Mouse (Mus musculus) heart, embryonic 16.5 days (tissue): ENCODE results near the gene Olfr1150-ps1. TPM values are rescaled to one million over a fixed set of nuclear protein-coding genes. Genes with fewer than 3 reads are reported as not detected.

ENCODE experiments used
- ATAC-seq: fragments of 200-750 bp; cut with Nextera tagmentation; replicated peaks from 2 replicates; pipeline ENCODE4 v1.8.0; 2017; ENCODE audit warnings: moderate number of reproducible peaks; ENCODE audit not compliant: insufficient read depth, low FRiP score; ENCODE audit errors: extremely low read depth
- H3K27ac ChIP-seq: fragments of 300-500 bp; sonication (generic); 2 replicates; pipeline ENCODE4 v1.5.1; 2014; ENCODE audit warnings: mild to moderate bottlenecking, low read length, control low read depth, moderate library complexity
- H3K27me3 ChIP-seq: fragments of 300-500 bp; sonication (generic); 2 replicates; pipeline ENCODE4 v1.6.1; 2014; ENCODE audit warnings: low read length, mixed read lengths; ENCODE audit not compliant: control insufficient read depth, insufficient read depth
- H3K36me3 ChIP-seq: fragments of 300-500 bp; sonication (generic); 2 replicates; pipeline ENCODE4 v1.6.1; 2014; ENCODE audit not compliant: control insufficient read depth, insufficient read depth
- H3K4me1 ChIP-seq: fragments of 300-500 bp; sonication (generic); 2 replicates; pipeline ENCODE4 v1.6.1; 2014; ENCODE audit warnings: low read length, mixed read lengths; ENCODE audit not compliant: control insufficient read depth, insufficient read depth
- H3K4me2 ChIP-seq: fragments of 300-500 bp; sonication (generic); 2 replicates; pipeline ENCODE4 v1.6.1; 2014; ENCODE audit warnings: low read depth, mild to moderate bottlenecking, control low read depth, low read length
- H3K4me3 ChIP-seq: fragments of 300-500 bp; sonication (generic); 2 replicates; pipeline ENCODE4 v1.5.1; 2014; ENCODE audit warnings: mild to moderate bottlenecking, control low read depth, low read length
- H3K9ac ChIP-seq: fragments of 300-500 bp; sonication (generic); 2 replicates; pipeline ENCODE4 v1.6.1; 2014; ENCODE audit warnings: low read length, control low read depth
- H3K9me3 ChIP-seq: fragments of 300-500 bp; sonication (generic); replicated peaks from 2 replicates; pipeline ENCODE4 v1.6.1; 2016; ENCODE audit warnings: low read length; ENCODE audit not compliant: control insufficient read depth
- WGBS: fragments of 180-500 bp; shearing (Covaris S2); extraction: QIAGEN DNeasy Blood & Tissue Kit; methylation state at CpG from one replicate; pipeline ENCODE4 v1.1.7; 2014; 5-methylcytosine and 5-hydroxymethylcytosine counted together
- polyA plus RNA-seq: library from polyadenylated mRNA; unstranded; fragments of >200 nt; fragmentation: Nextera tagmentation; extraction: Ambion mirVana; gene quantifications from 2 replicates; pipeline ENCODE4 v1.2.1, GENCODE M21; 2015

Gene Olfr1150-ps1
- polyA plus RNA-seq: not detected in 2 replicates

GRCm38 (mm10) chr2:87843693-87844092 is at the start of gene Olfr1150-ps1:
Gene Olfr1150-ps1, plus strand, starts transcription at chr2:87843993.
- Histone ChIP-seq H3K4me1 (no peaks in the 10 kb centered on the region), H3K27me3 (no peaks in the 10 kb centered on the region), H3K4me3 (no peak within 1 kb of the TSS), H3K9ac (no peak within 1 kb of the TSS), H3K4me2 (no peak within 1 kb of the TSS), H3K9me3 (no peaks in the 10 kb centered on the region), H3K36me3 (no peaks in the 10 kb centered on the region), H3K27ac (no peak within 1 kb of the TSS)
- WGBS: 59% methylated on average over 1 of the region's 1 CpGs
- no peak for ATAC-seq

DNA sequence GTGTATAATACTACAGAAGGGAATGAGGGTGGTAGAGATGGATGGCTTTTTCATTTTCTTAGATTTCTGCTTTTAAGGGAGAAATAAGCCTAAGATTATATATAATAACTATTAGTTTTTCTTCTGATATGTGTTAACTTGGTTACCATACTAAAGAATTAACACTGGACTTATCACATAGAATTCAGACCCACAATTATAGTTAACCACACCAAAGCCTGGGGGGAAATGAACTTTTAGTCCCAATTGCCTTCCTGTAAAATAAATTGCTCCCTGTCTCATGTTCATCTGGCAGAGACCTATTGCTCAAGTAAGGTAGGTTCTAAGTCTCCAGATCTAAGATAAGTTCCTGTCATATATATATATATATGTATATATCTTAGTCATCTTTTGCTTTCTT is 43.5 kb upstream of the Olfr1150-ps1 start, which contains the start of gene Olfr1143:
Gene Olfr1143, plus strand, starts transcription at position 301 of the 400 bp plus-strand sequence.
- Histone ChIP-seq H3K9me3 (no peaks in the 10 kb centered on the region), H3K36me3 (no peaks in the 10 kb centered on the region), H3K27ac (no peak within 1 kb of the TSS), H3K9ac (no peak within 1 kb of the TSS), H3K27me3 (no peaks in the 10 kb centered on the region), H3K4me1 (no peaks in the 10 kb centered on the region), H3K4me2 (no peak within 1 kb of the TSS), H3K4me3 (no peak within 1 kb of the TSS)
- ATAC-seq: no peak

- H3K27me3 ChIP-seq: no peaks in the 10 kb centered on the region
- no peak within 1 kb of the TSS for H3K27ac ChIP-seq
- no peak within 1 kb of the TSS for H3K4me2 ChIP-seq
- H3K9ac ChIP-seq: no peak within 1 kb of the TSS
- no peaks in the 10 kb centered on the region for H3K9me3 ChIP-seq
- ATAC-seq: no peak
- H3K4me1 ChIP-seq: no peaks in the 10 kb centered on the region
- 63% methylated on average over 1 of the region's 1 CpGs for WGBS
- no peak within 1 kb of the TSS for H3K4me3 ChIP-seq
- H3K36me3 ChIP-seq: no peaks in the 10 kb centered on the region
Observed at GRCm38 (mm10) chr2:87809522-87809921, 34.3 kb upstream of the Olfr1150-ps1 start, which contains the start of gene Olfr1145. Gene Olfr1145, plus strand, starts transcription at chr2:87809822.

GRCm38 (mm10) chr2:87830233-87830632 is 13.6 kb upstream of the Olfr1150-ps1 start, which contains the start of gene Olfr1148:
Gene Olfr1148, plus strand, starts transcription at chr2:87830533.
- no peak within 1 kb of the TSS for H3K4me2 ChIP-seq
- ATAC-seq: no peak
- no peak within 1 kb of the TSS for H3K4me3 ChIP-seq
- H3K27me3 ChIP-seq: no peaks in the 10 kb centered on the region
- no peak within 1 kb of the TSS for H3K27ac ChIP-seq
- H3K4me1 ChIP-seq: no peaks in the 10 kb centered on the region
- H3K9ac ChIP-seq: no peak within 1 kb of the TSS
- no peaks in the 10 kb centered on the region for H3K36me3 ChIP-seq
- H3K9me3 ChIP-seq: no peaks in the 10 kb centered on the region
- WGBS: 90% methylated on average over 1 of the region's 1 CpGs

- no peak within 1 kb of the TSS for H3K4me2 ChIP-seq
- H3K4me1 ChIP-seq: no peaks in the 10 kb centered on the region
- 73% methylated on average over 1 of the region's 1 CpGs for WGBS
Observed at GRCm38 (mm10) chr2:87855562-87855961, 11.8 kb downstream of the Olfr1150-ps1 start, which contains the start of gene Olfr1151. Gene Olfr1151, plus strand, starts transcription at chr2:87855862.

DNA sequence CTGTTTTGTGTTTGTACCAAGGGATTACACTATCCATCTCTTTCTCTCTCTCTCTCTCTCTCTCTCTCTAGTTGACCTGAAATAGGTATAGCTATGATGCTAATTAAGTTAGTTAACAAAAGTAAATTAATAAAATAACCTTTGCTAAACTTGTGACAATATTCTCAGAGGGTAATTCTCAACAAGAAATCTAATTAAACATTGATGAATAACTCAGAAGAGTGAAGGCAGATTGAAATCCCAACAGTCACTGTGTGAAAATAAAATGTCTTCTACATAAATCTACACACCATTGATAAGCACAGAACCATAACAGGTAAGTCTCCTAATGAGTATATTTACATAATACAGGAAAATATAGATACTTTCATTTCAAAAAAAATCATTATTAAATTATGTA is 22.4 kb downstream of the Olfr1150-ps1 start, which contains the start of gene Olfr1152:
Gene Olfr1152, plus strand, starts transcription at position 301 of the 400 bp plus-strand sequence.
- no peaks in the 10 kb centered on the region for H3K36me3 ChIP-seq
- H3K4me3 ChIP-seq: no peak within 1 kb of the TSS
- H3K27ac ChIP-seq: no peak within 1 kb of the TSS
- no peaks in the 10 kb centered on the region for H3K4me1 ChIP-seq
- H3K27me3 ChIP-seq: no peaks in the 10 kb centered on the region
- H3K4me2 ChIP-seq: no peak within 1 kb of the TSS
- no peaks in the 10 kb centered on the region for H3K9me3 ChIP-seq
- ATAC-seq: no peak
- no peak within 1 kb of the TSS for H3K9ac ChIP-seq

More at GRCm38 (mm10) chr2:87855562-87855961, 11.8 kb downstream of the Olfr1150-ps1 start, which contains the start of gene Olfr1151:
- no peak for ATAC-seq
- no peak within 1 kb of the TSS for H3K4me3 ChIP-seq
- H3K36me3 ChIP-seq: no peaks in the 10 kb centered on the region
- H3K9ac ChIP-seq: no peak within 1 kb of the TSS
- H3K27me3 ChIP-seq: no peaks in the 10 kb centered on the region
- no peaks in the 10 kb centered on the region for H3K9me3 ChIP-seq
- H3K27ac ChIP-seq: no peak within 1 kb of the TSS

DNA sequence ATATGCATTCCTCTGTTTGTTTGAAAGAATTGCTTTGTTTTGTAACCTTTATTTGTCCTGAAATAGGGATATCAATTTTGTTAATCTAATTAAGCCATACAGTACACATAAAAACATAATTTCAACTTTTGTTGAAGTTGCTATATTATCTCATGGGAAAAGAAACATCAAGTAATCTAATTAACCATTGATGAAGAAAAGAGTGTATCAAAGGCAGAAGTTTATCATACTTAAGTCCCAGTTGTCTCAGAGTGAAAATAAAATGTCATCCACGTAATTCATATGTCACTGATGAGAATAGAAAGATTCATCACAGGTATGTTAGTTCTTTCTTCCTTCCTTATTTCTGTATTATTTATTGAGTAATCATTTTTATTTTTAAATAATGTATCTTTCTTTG is 50.9 kb downstream of the Olfr1150-ps1 start, which contains the start of gene Olfr1153:
Gene Olfr1153, plus strand, starts transcription at position 301 of the 400 bp plus-strand sequence.
- no peak for ATAC-seq
- Histone ChIP-seq H3K9me3 (no peaks in the 10 kb centered on the region), H3K27ac (no peak within 1 kb of the TSS), H3K36me3 (no peaks in the 10 kb centered on the region), H3K4me2 (no peak within 1 kb of the TSS), H3K9ac (no peak within 1 kb of the TSS), H3K4me3 (no peak within 1 kb of the TSS), H3K27me3 (no peaks in the 10 kb centered on the region), H3K4me1 (no peaks in the 10 kb centered on the region)
- WGBS: 55% methylated on average over 1 of the region's 1 CpGs

Other genes starting within 250 kb of the Olfr1150-ps1 start
- gene Olfr1130, start 237.8 kb upstream of the Olfr1150-ps1 start, polyA plus RNA-seq: not detected in 2 replicates
- not detected in 2 replicates for gene Olfr1131, start 216.9 kb upstream of the Olfr1150-ps1 start, polyA plus RNA-seq
- not detected in 2 replicates for gene Olfr1132, start 206.5 kb upstream of the Olfr1150-ps1 start, polyA plus RNA-seq
- not detected in 2 replicates for gene Olfr1133, start 196.6 kb upstream of the Olfr1150-ps1 start, polyA plus RNA-seq
- gene Olfr1134, start 185.5 kb upstream of the Olfr1150-ps1 start, polyA plus RNA-seq: not detected in 2 replicates
- not detected in 2 replicates for gene Olfr1135, start 170.3 kb upstream of the Olfr1150-ps1 start, polyA plus RNA-seq
- gene Olfr1136, start 150.0 kb upstream of the Olfr1150-ps1 start, polyA plus RNA-seq: not detected in 2 replicates
- not detected in 2 replicates for gene Olfr1137, start 130.8 kb upstream of the Olfr1150-ps1 start, polyA plus RNA-seq
- not detected in 2 replicates for gene Olfr1138, start 104.0 kb upstream of the Olfr1150-ps1 start, polyA plus RNA-seq
- not detected in 2 replicates for gene Olfr1140, start 100.2 kb upstream of the Olfr1150-ps1 start, polyA plus RNA-seq
- not detected in 2 replicates for gene Olfr1141, start 90.0 kb upstream of the Olfr1150-ps1 start, polyA plus RNA-seq
- gene Olfr152, start 64.5 kb upstream of the Olfr1150-ps1 start, polyA plus RNA-seq: not detected in 2 replicates
- not detected in 2 replicates for gene Olfr1143, start 43.4 kb upstream of the Olfr1150-ps1 start, polyA plus RNA-seq
- not detected in 2 replicates for gene Olfr1145, start 34.2 kb upstream of the Olfr1150-ps1 start, polyA plus RNA-seq
- not detected in 2 replicates for gene Olfr1148, start 13.5 kb upstream of the Olfr1150-ps1 start, polyA plus RNA-seq
- gene Olfr1151, start 11.9 kb downstream of the Olfr1150-ps1 start, polyA plus RNA-seq: not detected in 2 replicates
- gene Olfr1152, start 22.5 kb downstream of the Olfr1150-ps1 start, polyA plus RNA-seq: not detected in 2 replicates
- gene Olfr1153, start 51.0 kb downstream of the Olfr1150-ps1 start, polyA plus RNA-seq: not detected in 2 replicates
- not detected in 2 replicates for gene Olfr1154, start 61.2 kb downstream of the Olfr1150-ps1 start, polyA plus RNA-seq
- gene Olfr1155, start 101.1 kb downstream of the Olfr1150-ps1 start, polyA plus RNA-seq: not detected in 2 replicates
- not detected in 2 replicates for gene Olfr1156, start 109.1 kb downstream of the Olfr1150-ps1 start, polyA plus RNA-seq
- not detected in 2 replicates for gene Olfr1157, start 124.3 kb downstream of the Olfr1150-ps1 start, polyA plus RNA-seq
- not detected in 2 replicates for gene Olfr74, start 130.7 kb downstream of the Olfr1150-ps1 start, polyA plus RNA-seq
- gene Olfr1158, start 146.1 kb downstream of the Olfr1150-ps1 start, polyA plus RNA-seq: not detected in 2 replicates
- not detected in 2 replicates for gene Olfr1160, start 164.3 kb downstream of the Olfr1150-ps1 start, polyA plus RNA-seq
- not detected in 2 replicates for gene Olfr1161, start 178.8 kb downstream of the Olfr1150-ps1 start, polyA plus RNA-seq
- gene Olfr73, start 193.7 kb downstream of the Olfr1150-ps1 start, polyA plus RNA-seq: not detected in 2 replicates
- gene Olfr1162, start 207.1 kb downstream of the Olfr1150-ps1 start, polyA plus RNA-seq: not detected in 2 replicates
- not detected in 2 replicates for gene Olfr1163, start 227.8 kb downstream of the Olfr1150-ps1 start, polyA plus RNA-seq
- gene Olfr1164, start 250.0 kb downstream of the Olfr1150-ps1 start, polyA plus RNA-seq: not detected in 2 replicates